Mouse (Mus musculus) neural tube, embryonic 15.5 days (tissue): Measurements from ENCODE around the gene Hdhd5. TPM values are rescaled to one million over a fixed set of nuclear protein-coding genes. Genes with fewer than 3 reads are reported as not detected.
A peak's percentile ranks its signal among the peaks of the same experiment; 100 is the strongest.

Experiments used
- ATAC-seq: fragments of 200-750 bp; cut with Nextera tagmentation; 2 replicates; pipeline ENCODE4 v1.8.0; 2017; ENCODE audit warnings: mild to moderate bottlenecking, moderate TSS enrichment, moderate library complexity; ENCODE audit not compliant: low FRiP score
- H3K27ac ChIP-seq: fragments of 300-500 bp; sonication (generic); replicated peaks from 2 replicates; pipeline ENCODE4 v1.5.1; 2015; ENCODE audit warnings: mild to moderate bottlenecking, inconsistent platforms
- H3K27me3 ChIP-seq: fragments of 300-500 bp; sonication (generic); replicated peaks from 2 replicates; pipeline ENCODE4 v1.6.1; 2015; ENCODE audit warnings: inconsistent platforms
- H3K36me3 ChIP-seq: fragments of 300-500 bp; sonication (generic); 2 replicates; pipeline ENCODE4 v1.6.1; 2015; ENCODE audit warnings: inconsistent platforms
- H3K4me1 ChIP-seq: fragments of 300-500 bp; sonication (generic); 2 replicates; pipeline ENCODE4 v1.6.1; 2015; ENCODE audit warnings: inconsistent platforms
- H3K4me2 ChIP-seq: fragments of 300-500 bp; sonication (generic); 2 replicates; pipeline ENCODE4 v1.6.1; 2015; ENCODE audit warnings: inconsistent platforms, mild to moderate bottlenecking, moderate library complexity
- H3K4me3 ChIP-seq: fragments of 300-500 bp; sonication (generic); replicated peaks from 2 replicates; pipeline ENCODE4 v1.5.1; 2015; ENCODE audit warnings: mild to moderate bottlenecking, inconsistent platforms
- H3K9ac ChIP-seq: fragments of 300-500 bp; sonication (generic); replicated peaks from 2 replicates; pipeline ENCODE4 v1.6.1; 2015; ENCODE audit warnings: mild to moderate bottlenecking, inconsistent platforms
- H3K9me3 ChIP-seq: fragments of 300-500 bp; sonication (generic); replicated peaks from 2 replicates; pipeline ENCODE4 v1.6.1; 2016; ENCODE audit warnings: inconsistent platforms
- WGBS: fragments of 180-500 bp; shearing (Covaris S2); methylation state at CpG from one replicate; pipeline ENCODE4 v1.1.7; 2015; ENCODE audit warnings: mixed read lengths; 5-methylcytosine and 5-hydroxymethylcytosine counted together
- polyA plus RNA-seq: library from polyadenylated mRNA; unstranded; fragments of >200 nt; fragmentation: Nextera tagmentation; extraction: Ambion mirVana; gene quantifications from 2 replicates; pipeline ENCODE4 v1.2.1, GENCODE M21; 2015

Hdhd5 gene
- 16.8 and 18.8 TPM in 2 replicates for polyA plus RNA-seq

- Histone ChIP-seq H3K27ac (peak within 1 kb of the TSS; percentile 75), H3K4me3 (peak within 1 kb of the TSS; percentile 72), H3K9me3 (no peaks in the 10 kb centered on the region), H3K27me3 (no peaks in the 10 kb centered on the region), H3K4me1 (peaks cover 32% of the 10 kb centered on the region), H3K4me2 (peak within 1 kb of the TSS; percentile 71), H3K36me3 (no peaks in the 10 kb centered on the region), H3K9ac (peak within 1 kb of the TSS; percentile 90)
- ATAC-seq, result peak; percentile 99
- WGBS, result under 1% methylated on average over 75 of the region's 75 CpGs
Observed at GRCm38 (mm10) chr6:120531020-120531965, at the start of gene Hdhd5. Gene Hdhd5, minus strand, starts transcription at chr6:120531319.

DNA sequence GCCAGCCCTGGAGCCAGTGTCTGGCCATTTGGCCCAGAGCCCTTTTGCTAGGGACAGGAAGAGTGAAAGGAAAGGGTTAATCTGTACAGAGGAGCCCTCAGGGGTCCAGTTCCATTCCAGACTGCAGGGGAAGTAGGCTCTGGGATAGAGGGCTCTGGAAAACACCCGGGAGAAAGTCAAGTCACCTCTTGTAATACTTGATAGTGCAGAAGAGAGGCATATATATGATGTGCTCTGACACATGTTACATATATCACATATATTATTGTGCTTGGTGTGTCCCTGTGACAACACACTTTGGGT, 49.5 kb upstream of the Hdhd5 start:
- Histone ChIP-seq H3K9me3 (no peaks in the 10 kb centered on the region), H3K36me3 (no peaks in the 10 kb centered on the region), H3K4me3 (peak overlapping the region; percentile 48), H3K4me1 (peaks cover 35% of the 10 kb centered on the region), H3K27me3 (no peaks in the 10 kb centered on the region), H3K9ac (no peak overlapping the region), H3K27ac (no peak overlapping the region; the same call in 1 of the 2 replicates), H3K4me2 (peak overlapping the region; percentile 79)
- 0% methylated on average over 1 of the region's 1 CpGs for WGBS
- ATAC-seq, result peak; percentile 29

DNA sequence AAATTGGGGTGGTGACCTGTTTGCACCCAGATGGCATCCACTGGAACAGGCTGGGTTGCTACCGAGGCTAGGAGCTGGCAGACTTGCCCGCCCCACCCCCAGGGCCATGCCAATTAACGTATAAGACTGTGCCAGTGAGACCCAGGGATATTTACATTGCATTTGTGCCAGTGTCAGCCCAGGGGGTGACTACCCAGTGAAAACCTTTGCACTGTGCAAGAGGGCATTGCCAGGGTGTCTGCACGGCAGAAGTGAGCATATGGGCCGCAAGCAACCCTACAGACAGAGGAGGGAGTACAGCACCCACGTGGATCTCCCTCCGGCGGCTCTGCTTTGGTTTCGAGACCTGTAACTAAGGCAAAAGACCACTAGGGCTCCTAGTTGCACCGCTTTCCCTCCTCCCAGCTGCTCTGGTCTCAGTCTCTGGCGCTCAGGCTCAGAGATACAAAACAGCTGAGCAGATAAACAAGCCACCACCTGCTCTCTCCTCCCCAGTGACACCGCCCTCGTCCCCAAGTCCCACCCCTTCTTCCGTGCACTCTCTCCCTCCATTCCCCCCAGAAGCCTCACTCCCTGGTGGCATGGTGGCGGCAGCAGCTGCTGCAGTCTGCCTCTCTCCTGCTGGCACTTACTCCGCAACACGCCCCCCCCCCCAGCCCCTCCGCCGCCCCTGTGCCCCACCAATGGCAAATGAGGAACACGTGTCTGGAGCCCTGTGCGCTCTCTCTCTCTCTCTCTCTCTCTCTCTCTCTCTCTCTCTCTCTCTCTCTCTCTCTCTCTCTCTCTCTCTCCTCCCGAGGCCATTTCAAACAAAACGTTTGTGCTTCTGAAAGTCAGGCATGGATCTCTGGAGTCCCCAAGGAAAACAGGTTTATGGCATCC, 49.0 kb upstream of the Hdhd5 start:
- WGBS, result under 1% methylated on average over 21 of the region's 23 CpGs
- ATAC-seq, result peak; percentile 79
- peaks cover 29% of the 10 kb centered on the region for H3K4me1 ChIP-seq
- no peaks in the 10 kb centered on the region for H3K36me3 ChIP-seq
- peak overlapping the region; percentile 43 for H3K9ac ChIP-seq
- no peaks in the 10 kb centered on the region for H3K27me3 ChIP-seq
- H3K9me3 ChIP-seq, result no peaks in the 10 kb centered on the region
- H3K27ac ChIP-seq, result peak overlapping the region; percentile 51; the same call in 1 of the 2 replicates
- H3K4me3 ChIP-seq, result peak overlapping the region; percentile 48
- H3K4me2 ChIP-seq, result peak overlapping the region; percentile 79

GRCm38 (mm10) chr6:120579110-120579830, 48.2 kb upstream of the Hdhd5 start:
- Histone ChIP-seq H3K4me3 (peak overlapping the region; percentile 48), H3K36me3 (no peaks in the 10 kb centered on the region), H3K4me1 (peaks cover 28% of the 10 kb centered on the region), H3K27ac (peak overlapping the region; percentile 51), H3K9ac (peak overlapping the region; percentile 43), H3K4me2 (peak overlapping the region; percentile 79), H3K27me3 (no peaks in the 10 kb centered on the region), H3K9me3 (no peaks in the 10 kb centered on the region)
- 3% methylated on average over 21 of the region's 21 CpGs for WGBS
- ATAC-seq, result peak; percentile 32; the same call in 1 of the 2 replicates

GRCm38 (mm10) chr6:120578471-120578870, 47.4 kb upstream of the Hdhd5 start:
- Histone ChIP-seq H3K4me1 (peaks cover 28% of the 10 kb centered on the region), H3K27ac (peak overlapping the region; percentile 51; the same call in 1 of the 2 replicates), H3K27me3 (no peaks in the 10 kb centered on the region), H3K9ac (no peak overlapping the region), H3K36me3 (no peaks in the 10 kb centered on the region), H3K4me3 (no peak overlapping the region), H3K4me2 (peak overlapping the region; percentile 79; the same call in 1 of the 2 replicates), H3K9me3 (no peaks in the 10 kb centered on the region)
- 56% methylated on average over 5 of the region's 5 CpGs for WGBS
- ATAC-seq, result no peak

DNA sequence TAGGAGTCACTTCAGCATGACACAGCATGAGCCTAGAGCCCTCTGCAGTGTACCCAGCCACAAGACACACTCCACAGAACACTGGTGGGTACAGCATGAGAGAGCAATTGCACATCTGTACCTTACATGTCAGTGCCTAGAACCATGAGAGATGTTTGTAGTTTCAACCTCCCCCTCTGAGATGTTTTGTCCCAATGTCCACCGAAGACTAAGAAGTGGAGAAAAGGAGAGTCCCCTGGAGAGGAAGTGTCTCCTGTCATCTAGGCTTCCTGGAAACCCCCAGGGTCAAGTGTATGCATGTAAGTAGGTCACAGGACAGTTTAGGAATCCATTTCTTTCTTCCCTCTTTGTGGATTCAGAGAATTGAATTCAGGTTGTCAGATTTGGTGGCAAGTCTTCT, 41.3 kb upstream of the Hdhd5 start:
- Histone ChIP-seq H3K27ac (no peak overlapping the region), H3K27me3 (no peaks in the 10 kb centered on the region), H3K9ac (no peak overlapping the region), H3K4me2 (no peak overlapping the region), H3K4me1 (no peaks in the 10 kb centered on the region), H3K9me3 (no peaks in the 10 kb centered on the region), H3K4me3 (no peak overlapping the region), H3K36me3 (no peaks in the 10 kb centered on the region)
- 79% methylated on average over 1 of the region's 1 CpGs for WGBS
- no peak for ATAC-seq

DNA sequence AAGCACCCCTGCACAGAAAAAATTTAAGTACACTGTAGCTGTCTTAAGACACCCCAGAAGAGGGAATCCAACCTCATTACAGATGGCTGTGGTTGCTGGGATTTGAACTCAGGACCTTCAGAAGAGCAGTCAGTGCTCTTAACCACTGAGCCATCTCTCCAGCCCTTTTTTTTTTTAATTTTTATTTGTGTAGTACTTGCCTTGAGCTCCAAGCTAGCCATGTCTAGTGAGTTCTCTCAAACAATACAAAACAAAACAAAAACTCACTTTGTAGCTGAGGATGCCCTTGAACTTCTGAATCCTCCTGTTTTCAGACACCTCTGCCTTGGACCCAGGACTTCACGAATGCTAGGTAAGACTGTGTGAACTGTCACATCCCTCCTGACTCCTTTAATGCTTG, 37.1 kb upstream of the Hdhd5 start:
- Histone ChIP-seq H3K36me3 (no peaks in the 10 kb centered on the region), H3K9me3 (no peaks in the 10 kb centered on the region), H3K4me2 (no peak overlapping the region), H3K4me1 (no peaks in the 10 kb centered on the region), H3K4me3 (no peak overlapping the region), H3K9ac (no peak overlapping the region), H3K27me3 (no peaks in the 10 kb centered on the region), H3K27ac (no peak overlapping the region)
- WGBS, result 79% methylated on average over 1 of the region's 1 CpGs
- no peak for ATAC-seq

- ATAC-seq, result no peak
- Histone ChIP-seq H3K4me2 (no peak overlapping the region), H3K4me3 (no peak overlapping the region), H3K36me3 (no peaks in the 10 kb centered on the region), H3K27me3 (no peaks in the 10 kb centered on the region), H3K9me3 (no peaks in the 10 kb centered on the region), H3K9ac (no peak overlapping the region), H3K4me1 (no peaks in the 10 kb centered on the region), H3K27ac (no peak overlapping the region)
- whole genome bisulfite sequencing, result 58% methylated on average over 18 of the region's 18 CpGs
Observed at GRCm38 (mm10) chr6:120566911-120567909, 36.1 kb upstream of the Hdhd5 start.

DNA sequence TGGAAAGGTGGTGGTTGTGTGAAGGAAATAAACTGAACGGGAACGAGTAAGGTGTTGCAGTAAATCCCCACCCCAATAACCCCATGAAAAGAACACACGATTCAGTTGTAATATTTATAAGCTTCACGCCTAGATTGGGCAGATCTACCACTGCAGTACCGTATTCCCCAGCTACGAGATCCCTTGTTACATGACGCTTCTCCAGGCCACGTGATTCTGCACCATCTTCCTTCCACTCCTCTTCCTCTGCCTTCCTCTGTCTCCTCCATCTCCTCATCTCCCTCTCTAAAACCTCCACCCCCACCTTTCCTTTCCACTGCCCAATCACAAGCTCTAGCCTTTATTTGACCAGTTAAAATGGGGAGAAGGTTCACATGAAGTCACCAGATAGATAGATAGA, 25.5 kb upstream of the Hdhd5 start:
- Histone ChIP-seq H3K27ac (no peak overlapping the region), H3K9ac (no peak overlapping the region), H3K27me3 (no peaks in the 10 kb centered on the region), H3K4me1 (no peaks in the 10 kb centered on the region), H3K9me3 (no peaks in the 10 kb centered on the region), H3K4me3 (no peak overlapping the region), H3K36me3 (no peaks in the 10 kb centered on the region), H3K4me2 (no peak overlapping the region)
- 91% methylated on average over 8 of the region's 8 CpGs for WGBS
- ATAC-seq, result no peak

GRCm38 (mm10) chr6:120555983-120556567, 25.0 kb upstream of the Hdhd5 start:
- Histone ChIP-seq H3K9ac (no peak overlapping the region), H3K27me3 (no peaks in the 10 kb centered on the region), H3K36me3 (no peaks in the 10 kb centered on the region), H3K9me3 (no peaks in the 10 kb centered on the region), H3K4me3 (no peak overlapping the region), H3K4me2 (no peak overlapping the region), H3K27ac (no peak overlapping the region), H3K4me1 (no peaks in the 10 kb centered on the region)
- no peak for ATAC-seq
- 89% methylated on average over 6 of the region's 6 CpGs for WGBS
